Mouse (Mus musculus): ENCODE measurements around the gene Gpatch2l. TPM values are rescaled to one million over a fixed set of nuclear protein-coding genes. Genes with fewer than 3 reads are reported as not detected.

The Gpatch2l gene
- total RNA-seq, 2 experiments from 2014 or later, result 31.5 to 34.7 TPM

- no peak for DNase-seq (ENCODE audit: extremely low spot score in 1 of 2, low spot score in 1 of 2)
Measured at GRCm38 (mm10) chr12:86276463-86276862, 34.8 kb downstream of the Gpatch2l start.

- DNase-seq (ENCODE audit: extremely low spot score in 1 of 2, low spot score in 1 of 2), result no peak
Measured at GRCm38 (mm10) chr12:86276895-86277294, 35.2 kb downstream of the Gpatch2l start.

GRCm38 (mm10) chr12:86280000-86280399 lies 38.3 kb downstream of the Gpatch2l start:
- DNase-seq (ENCODE audit: extremely low spot score in 1 of 2, low spot score in 1 of 2), result no peak

- DNase-seq (ENCODE audit: extremely low spot score in 1 of 2, low spot score in 1 of 2), result no peak
Measured at GRCm38 (mm10) chr12:86285704-86286103, 44.0 kb downstream of the Gpatch2l start.

- DNase-seq (ENCODE audit: extremely low spot score in 1 of 2, low spot score in 1 of 2), result no peak
Measured at GRCm38 (mm10) chr12:86297450-86297849, 55.8 kb downstream of the Gpatch2l start.

- no peak for DNase-seq (ENCODE audit: extremely low spot score in 1 of 2, low spot score in 1 of 2)
Measured at GRCm38 (mm10) chr12:86302973-86303372, 61.3 kb downstream of the Gpatch2l start.

GRCm38 (mm10) chr12:86305045-86305444 lies 63.4 kb downstream of the Gpatch2l start:
- DNase-seq (ENCODE audit: extremely low spot score in 1 of 2, low spot score in 1 of 2), result no peak

GRCm38 (mm10) chr12:86305635-86306243 lies 64.1 kb downstream of the Gpatch2l start:
- DNase-seq (ENCODE audit: extremely low spot score in 1 of 2, low spot score in 1 of 2), result no peak

GRCm38 (mm10) chr12:86309474-86309873 lies 67.8 kb downstream of the Gpatch2l start:
- DNase-seq (ENCODE audit: extremely low spot score in 1 of 2, low spot score in 1 of 2), result no peak

GRCm38 (mm10) chr12:86309902-86310301 lies 68.2 kb downstream of the Gpatch2l start:
- DNase-seq (ENCODE audit: extremely low spot score in 1 of 2, low spot score in 1 of 2), result no peak

GRCm38 (mm10) chr12:86320629-86321028 lies 79.0 kb downstream of the Gpatch2l start:
- DNase-seq (ENCODE audit: extremely low spot score in 1 of 2, low spot score in 1 of 2), result no peak

- no peak for DNase-seq (ENCODE audit: extremely low spot score in 1 of 2, low spot score in 1 of 2)
Measured at GRCm38 (mm10) chr12:86324297-86324696, 82.6 kb downstream of the Gpatch2l start.

GRCm38 (mm10) chr12:86329813-86330212 lies 88.2 kb downstream of the Gpatch2l start:
- no peak for DNase-seq (ENCODE audit: extremely low spot score in 1 of 2, low spot score in 1 of 2)

GRCm38 (mm10) chr12:86330684-86331083 lies 89.0 kb downstream of the Gpatch2l start:
- no peak for DNase-seq (ENCODE audit: extremely low spot score in 1 of 2, low spot score in 1 of 2)

- DNase-seq (ENCODE audit: extremely low spot score in 1 of 2, low spot score in 1 of 2), result no peak
Measured at GRCm38 (mm10) chr12:86331248-86331647, 89.6 kb downstream of the Gpatch2l start.

- no peak for DNase-seq (ENCODE audit: extremely low spot score in 1 of 2, low spot score in 1 of 2)
Measured at GRCm38 (mm10) chr12:86336209-86336608, 94.6 kb downstream of the Gpatch2l start.

- no peak for DNase-seq (ENCODE audit: extremely low spot score in 1 of 2, low spot score in 1 of 2)
Measured at GRCm38 (mm10) chr12:86336887-86337286, 95.2 kb downstream of the Gpatch2l start.

Other genes with a start within 250 kb of the Gpatch2l start
- gene Tgfb3, start 162.8 kb upstream of the Gpatch2l start, total RNA-seq (2021), result 10 to 100 TPM; 13.5 to 14.8 TPM
- gene Ift43, start 159.3 kb upstream of the Gpatch2l start, total RNA-seq (2021), result 10 to 100 TPM; 12.5 to 14.4 TPM
- 1 to 10 TPM; 1.2 to 1.6 TPM for gene Esrrb, start 119.3 kb downstream of the Gpatch2l start, total RNA-seq (2021)